Mouse (Mus musculus) hindlimb bud, embryonic 11.5 days (tissue): ENCODE measurements around the gene Pigp.

Experiments used
- DNase-seq: peaks from one replicate; pipeline ENCODE4 v3.0.0-alpha.2; 2012; ENCODE audit warnings: low read depth, low spot score; ENCODE audit errors: extremely low spot score

Gene Pigp

GRCm38 (mm10) chr16:94323681-94324080, 48.0 kb downstream of the Pigp start:
- no peak for DNase-seq

GRCm38 (mm10) chr16:94320223-94320622, 51.4 kb downstream of the Pigp start:
- no peak for DNase-seq

GRCm38 (mm10) chr16:94317752-94318151, 53.9 kb downstream of the Pigp start:
- no peak for DNase-seq

- DNase-seq, result no peak
Measured at GRCm38 (mm10) chr16:94315215-94315614, 56.4 kb downstream of the Pigp start.

- DNase-seq, result no peak
Measured at GRCm38 (mm10) chr16:94314626-94315025, 57.0 kb downstream of the Pigp start.

- no peak for DNase-seq
Measured at GRCm38 (mm10) chr16:94313229-94314030, 58.2 kb downstream of the Pigp start, which contains the start of gene Hlcs. Gene Hlcs, minus strand, starts transcription at chr16:94313571.

- DNase-seq, result peak; percentile 94
Measured at GRCm38 (mm10) chr16:94312663-94313228, 58.9 kb downstream of the Pigp start.

- DNase-seq, result no peak
Measured at GRCm38 (mm10) chr16:94311931-94312330, 59.7 kb downstream of the Pigp start.

GRCm38 (mm10) chr16:94311416-94311815, 60.2 kb downstream of the Pigp start:
- DNase-seq, result no peak

GRCm38 (mm10) chr16:94309025-94309424, 62.6 kb downstream of the Pigp start:
- no peak for DNase-seq
